In the genomic region with DNA sequence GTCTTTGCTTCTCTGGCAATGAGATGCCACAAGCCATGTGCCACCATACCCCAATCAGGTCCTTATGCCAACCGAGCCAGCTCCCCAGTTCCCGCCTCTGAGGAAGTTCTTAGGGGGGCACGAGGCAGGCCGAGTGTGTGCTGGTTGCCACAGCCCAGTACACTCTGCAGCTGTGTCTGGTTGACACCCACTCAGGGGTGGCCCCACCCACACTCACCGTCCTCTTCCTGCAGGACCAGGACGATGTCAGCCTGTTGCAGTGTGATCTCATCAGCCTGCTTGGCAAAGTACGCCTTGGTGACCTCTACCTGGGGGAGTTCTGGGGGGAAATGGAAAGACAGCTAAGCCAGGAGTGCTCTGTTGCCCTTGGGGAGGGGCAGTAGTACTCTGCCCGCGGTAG, we compare ENCODE assay signal across 17 mouse cellular contexts. TPM values are rescaled to one million over a fixed set of nuclear protein-coding genes. Genes with fewer than 3 reads are reported as not detected.
"Had no signal": no experiment of that assay in that cellular context is flagged by ENCODE, and none has a peak within 500 bp of the region (broad histone marks: within the 10 kb centered on the region; RNA-seq: fewer than 3 reads in every experiment).

No protein-coding gene starts in this region.

- H3K4me1 ChIP-seq: midbrain, embryonic 10.5 days; midbrain, embryonic 15.5 days; neural tube, embryonic 13.5 days had no signal

- ATAC-seq: intestine, embryonic 16.5 days; midbrain, embryonic 15.5 days had no signal

- DNase-seq: lung, adult 18-20 months; lung, postnatal 10 days; retina, postnatal 1 day; right cerebral cortex, postnatal 4 days; spleen, adult 18-20 months; thymus, postnatal 36 days had no signal

- H3K9me3 ChIP-seq: hindbrain, embryonic 13.5 days; limb, embryonic 12.5 days; midbrain, embryonic 10.5 days; midbrain, embryonic 15.5 days; neural tube, embryonic 13.5 days had no signal

- H3K36me3 ChIP-seq: hindbrain, embryonic 13.5 days; midbrain, embryonic 15.5 days had no signal

- H3K27me3 ChIP-seq: hindbrain, embryonic 13.5 days; limb, embryonic 12.5 days; midbrain, embryonic 15.5 days; neural tube, embryonic 13.5 days had no signal

- H3K9ac ChIP-seq: hindbrain, embryonic 13.5 days; limb, embryonic 12.5 days; liver, embryonic 14.5 days; midbrain, embryonic 15.5 days; neural tube, embryonic 13.5 days had no signal

- H3K27ac ChIP-seq: hindbrain, embryonic 13.5 days; left cerebral cortex, adult 2 months; limb, embryonic 12.5 days; liver, embryonic 14.5 days; midbrain, embryonic 10.5 days; midbrain, embryonic 15.5 days; neural tube, embryonic 13.5 days had no signal

- H3K4me2 ChIP-seq: hindbrain, embryonic 13.5 days; limb, embryonic 12.5 days; midbrain, embryonic 15.5 days; neural tube, embryonic 13.5 days had no signal

- H3K4me3 ChIP-seq: hindbrain, embryonic 13.5 days; left cerebral cortex, adult 2 months; limb, embryonic 12.5 days; midbrain, embryonic 10.5 days; midbrain, embryonic 15.5 days; neural tube, embryonic 13.5 days had no signal

RNA-seq across cellular contexts. Expression of gene B230104I21Rik, which starts 56.4 kb away (rescaled TPM):
- polyA plus RNA-seq: hindbrain, embryonic 13.5 days; intestine, embryonic 16.5 days; liver, adult 2 months; liver, embryonic 14.5 days; midbrain, embryonic 10.5 days; midbrain, embryonic 15.5 days; neural tube, embryonic 13.5 days; stomach, embryonic 14.5 days; thymus, postnatal 0 days had no signal
